Mouse (Mus musculus): ENCODE data around the gene Pamr1. TPM values are rescaled to one million over a fixed set of nuclear protein-coding genes. Genes with fewer than 3 reads are reported as not detected.

The Pamr1 gene
- polyA plus RNA-seq, 3 experiments from 2014 or later = not detected

GRCm38 (mm10) chr2:102598911-102599721 lies 49.3 kb downstream of the Pamr1 start:
- no peak for ATAC-seq

- no peak for ATAC-seq
These were observed 50.7 kb downstream of the Pamr1 start for GRCm38 (mm10) chr2:102600516-102600915.

- no peak for ATAC-seq
These were observed 60.7 kb downstream of the Pamr1 start for GRCm38 (mm10) chr2:102610485-102610884.

- ATAC-seq = no peak
These were observed 66.8 kb downstream of the Pamr1 start for GRCm38 (mm10) chr2:102616637-102617036.

GRCm38 (mm10) chr2:102620744-102621429 lies 71.1 kb downstream of the Pamr1 start:
- no peak for ATAC-seq

GRCm38 (mm10) chr2:102622176-102622575 lies 72.4 kb downstream of the Pamr1 start:
- no peak for ATAC-seq

- no peak for ATAC-seq
These were observed 73.1 kb downstream of the Pamr1 start for GRCm38 (mm10) chr2:102622943-102623342.

- no peak for ATAC-seq
These were observed 74.7 kb downstream of the Pamr1 start for GRCm38 (mm10) chr2:102624538-102624937.

- no peak for ATAC-seq
These were observed 82.5 kb downstream of the Pamr1 start for GRCm38 (mm10) chr2:102632361-102632760.

- no peak for ATAC-seq
These were observed 84.2 kb downstream of the Pamr1 start for GRCm38 (mm10) chr2:102634010-102634409.

- ATAC-seq = no peak
These were observed 85.8 kb downstream of the Pamr1 start for GRCm38 (mm10) chr2:102635523-102636060.

GRCm38 (mm10) chr2:102636116-102636600 lies 86.3 kb downstream of the Pamr1 start:
- no peak for ATAC-seq

- ATAC-seq = no peak
These were observed 88.3 kb downstream of the Pamr1 start for GRCm38 (mm10) chr2:102638140-102638539.

- ATAC-seq = no peak
These were observed 88.9 kb downstream of the Pamr1 start for GRCm38 (mm10) chr2:102638690-102639089.

- no peak for ATAC-seq
These were observed 99.2 kb downstream of the Pamr1 start for GRCm38 (mm10) chr2:102648845-102649500.

GRCm38 (mm10) chr2:102650322-102650721 lies 100.5 kb downstream of the Pamr1 start:
- ATAC-seq = no peak

GRCm38 (mm10) chr2:102655966-102656725 lies 106.3 kb downstream of the Pamr1 start:
- ATAC-seq = no peak

- no peak for ATAC-seq
These were observed 107.9 kb downstream of the Pamr1 start for GRCm38 (mm10) chr2:102657726-102658125.

GRCm38 (mm10) chr2:102658163-102658660 lies 108.4 kb downstream of the Pamr1 start, which contains the start of gene Slc1a2:
Slc1a2 (plus strand) TSS chr2:102658659.
- no peak for ATAC-seq

GRCm38 (mm10) chr2:102658661-102659520 lies 109.1 kb downstream of the Pamr1 start:
- no peak for ATAC-seq

- ATAC-seq = no peak
These were observed 109.7 kb downstream of the Pamr1 start for GRCm38 (mm10) chr2:102659521-102659830.
